Mouse (Mus musculus): ENCODE results near the gene Rnf121. TPM values are rescaled to one million over a fixed set of nuclear protein-coding genes. Genes with fewer than 3 reads are reported as not detected.

Gene Rnf121
- polyA plus RNA-seq, 1 experiment from 2014 or later: 17.9 TPM

Other genes with a start within 250 kb of the Rnf121 start
- not detected in 3 replicates for gene Phox2a, start 247.2 kb downstream of the Rnf121 start, polyA plus RNA-seq (2018)
- gene Inppl1, start 227.2 kb downstream of the Rnf121 start, polyA plus RNA-seq (2018): 63.7 to 85.3 TPM (median 76.3 TPM) in 3 replicates
- 21.1 to 134 TPM (median 134 TPM) in 3 replicates for gene Folr2, start 208.3 kb downstream of the Rnf121 start, polyA plus RNA-seq (2018)
- gene Anapc15, start 201.8 kb downstream of the Rnf121 start, polyA plus RNA-seq (2018): 80.5 to 140 TPM (median 104 TPM) in 3 replicates
- 0.50 to 0.59 TPM in 2 of 3 replicates, not detected in the other for gene Folr1, start 194.7 kb downstream of the Rnf121 start, polyA plus RNA-seq (2018)
- 249 to 321 TPM (median 295 TPM) in 3 replicates for gene Lamtor1, start 159.6 kb downstream of the Rnf121 start, polyA plus RNA-seq (2018)
- gene Tomt, start 159.1 kb downstream of the Rnf121 start, polyA plus RNA-seq (2018): 0.09 to 0.23 TPM (median 0.21 TPM) in 3 replicates
- gene Lrrc51, start 131.6 kb downstream of the Rnf121 start, polyA plus RNA-seq (2018): 1.2 to 2.8 TPM (median 2.0 TPM) in 3 replicates
- gene Numa1, start 131.4 kb downstream of the Rnf121 start, polyA plus RNA-seq (2018): 61.1 to 130 TPM (median 82.9 TPM) in 3 replicates
- gene Il18bp, start 46.8 kb downstream of the Rnf121 start, polyA plus RNA-seq (2018): 56.7 to 120 TPM (median 96.3 TPM) in 3 replicates
- gene Xndc1, start within 50 bp of the Rnf121 start, polyA plus RNA-seq (2018): 9.5 to 11.5 TPM (median 11.5 TPM) in 3 replicates
- 0.07 to 0.19 TPM in 2 of 3 replicates, not detected in the other for gene Xntrpc, start 244 bp upstream of the Rnf121 start, polyA plus RNA-seq (2018)
- gene Trpc2, start 17.6 kb upstream of the Rnf121 start, polyA plus RNA-seq (2018): 0.13 TPM in 1 of 3 replicates, not detected in the others
- gene Art1, start 36.3 kb upstream of the Rnf121 start, polyA plus RNA-seq (2018): not detected in 3 replicates
- not detected in 3 replicates for gene Art5, start 44.0 kb upstream of the Rnf121 start, polyA plus RNA-seq (2018)
- not detected in 3 replicates for gene Chrna10, start 51.4 kb upstream of the Rnf121 start, polyA plus RNA-seq (2018)
- gene Nup98, start 144.7 kb upstream of the Rnf121 start, polyA plus RNA-seq (2018): 30.0 to 31.7 TPM (median 30.9 TPM) in 3 replicates
- gene Pgap2, start 144.7 kb upstream of the Rnf121 start, polyA plus RNA-seq (2018): 35.9 to 98.6 TPM (median 72.6 TPM) in 3 replicates
- 307 to 396 TPM (median 393 TPM) in 3 replicates for gene Rhog, start 190.6 kb upstream of the Rnf121 start, polyA plus RNA-seq (2018)
- 32.9 to 38.1 TPM (median 35.0 TPM) in 3 replicates for gene Stim1, start 202.3 kb upstream of the Rnf121 start, polyA plus RNA-seq (2018)